Mouse (Mus musculus) MEL (cell line): Measurements from ENCODE around the gene Ston1.

Source experiments
- CTCF ChIP-seq, 3 experiments: IDR thresholded peaks in 2 of 3; conservative IDR thresholded peaks in 1 of 3; 2 replicates each; pipeline ENCODE4 v1.5.1; 2011 to 2012; ENCODE audit warnings: low read length in 3 of 3, low read depth in 2 of 3, mild to moderate bottlenecking in 2 of 3, improper control_type of control experiment in 1 of 3, inconsistent platforms in 1 of 3, mixed read lengths in 1 of 3, moderate library complexity in 1 of 3; ENCODE audit not compliant: control insufficient read depth in 1 of 3, insufficient read depth in 1 of 3, poor library complexity in 1 of 3, severe bottlenecking in 1 of 3
- E2F4 ChIP-seq: IDR thresholded peaks from 2 replicates; pipeline ENCODE4 v1.6.1; 2011; ENCODE audit warnings: low read depth, low read length, improper control_type of control experiment, borderline replicate concordance
- EP300 ChIP-seq, 2 experiments: IDR thresholded peaks; 2 replicates each; pipeline ENCODE4 v1.6.1; 2011; ENCODE audit warnings: improper control_type of control experiment in 2 of 2, low read length in 2 of 2, low read depth in 1 of 2, mild to moderate bottlenecking in 1 of 2
- JUND ChIP-seq: IDR thresholded peaks from 2 replicates; pipeline ENCODE4 v1.6.1; 2011; ENCODE audit warnings: low read depth, mild to moderate bottlenecking, improper control_type of control experiment, low read length
- MAZ ChIP-seq: IDR thresholded peaks from 2 replicates; pipeline ENCODE4 v1.6.1; 2012; ENCODE audit warnings: low read depth, mild to moderate bottlenecking, inconsistent platforms, low read length, improper control_type of control experiment
- MYB ChIP-seq: IDR thresholded peaks from 2 replicates; pipeline ENCODE4 v1.6.1; 2011; ENCODE audit warnings: mild to moderate bottlenecking, low read depth, low read length, improper control_type of control experiment
- POLR2A ChIP-seq, 2 experiments: IDR thresholded peaks; 2 replicates each; pipeline ENCODE4 v1.6.1; 2011 to 2012; ENCODE audit warnings: low read length in 2 of 2, mild to moderate bottlenecking in 2 of 2, control low read depth in 1 of 2, improper control_type of control experiment in 1 of 2, low read depth in 1 of 2, moderate library complexity in 1 of 2; ENCODE audit not compliant: control insufficient read depth in 1 of 2, insufficient read depth in 1 of 2, poor library complexity in 1 of 2
- RAD21 ChIP-seq: IDR thresholded peaks from 2 replicates; pipeline ENCODE4 v1.6.1; 2011; ENCODE audit warnings: mild to moderate bottlenecking, low read depth, low read length, improper control_type of control experiment
- ZC3H11A ChIP-seq: IDR thresholded peaks from 2 replicates; pipeline ENCODE4 v1.6.1; 2012; ENCODE audit warnings: low read depth, mild to moderate bottlenecking, inconsistent platforms, low read length, improper control_type of control experiment
- ZMIZ1 ChIP-seq: IDR thresholded peaks from 2 replicates; pipeline ENCODE4 v1.6.1; 2012; ENCODE audit warnings: low read depth, mild to moderate bottlenecking, inconsistent platforms, low read length, improper control_type of control experiment, moderate library complexity
- ZNF384 ChIP-seq: IDR thresholded peaks from 2 replicates; pipeline ENCODE4 v1.6.1; 2012; ENCODE audit warnings: low read depth, mild to moderate bottlenecking, inconsistent platforms, low read length, improper control_type of control experiment

DNA sequence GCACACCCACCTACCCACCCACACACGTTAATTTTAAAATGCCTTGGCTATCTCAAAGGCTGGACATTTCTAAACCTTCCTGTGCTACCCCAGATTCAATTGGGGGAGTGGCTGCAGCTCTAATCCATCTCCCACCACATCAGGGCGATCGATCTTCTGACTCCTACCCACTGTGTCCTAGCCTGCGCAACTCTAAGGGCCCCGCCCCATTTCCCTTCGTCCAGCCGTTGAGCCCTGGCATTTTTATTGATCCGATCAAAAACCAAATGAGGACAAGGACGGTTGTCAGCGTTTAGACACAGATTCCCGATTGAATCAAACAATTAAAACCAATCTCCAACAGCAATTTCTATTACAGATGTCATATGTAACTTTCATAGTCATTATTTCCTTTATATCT lies 6.5 kb downstream of the Ston1 start:
- TF ChIP-seq CTCF (IDR thresholded peaks at IDR 0.05 in 2 of 3, conservative IDR thresholded peaks at IDR 0.05 in 1 of 3; ENCODE audit: control insufficient read depth in 1 of 3, insufficient read depth in 1 of 3, low read depth in 2 of 3, low read length in 3 of 3, poor library complexity in 1 of 3, severe bottlenecking in 1 of 3): no peak
- TF ChIP-seq ZNF384: no peak
- TF ChIP-seq MAZ: no peak
- no peak for TF ChIP-seq JUND
- no peak for TF ChIP-seq EP300 (IDR thresholded peaks at IDR 0.05; ENCODE audit: low read depth in 1 of 2, low read length in 2 of 2)
- TF ChIP-seq ZC3H11A: no peak
- no peak for TF ChIP-seq POLR2A (IDR thresholded peaks at IDR 0.05; ENCODE audit: control insufficient read depth in 1 of 2, insufficient read depth in 1 of 2, low read depth in 1 of 2, low read length in 2 of 2, poor library complexity in 1 of 2)
- TF ChIP-seq E2F4: no peak
- no peak for TF ChIP-seq MYB
- no peak for TF ChIP-seq RAD21
- TF ChIP-seq ZMIZ1: no peak
